Mouse (Mus musculus): Measurements from ENCODE around the gene Cd247.

DNA sequence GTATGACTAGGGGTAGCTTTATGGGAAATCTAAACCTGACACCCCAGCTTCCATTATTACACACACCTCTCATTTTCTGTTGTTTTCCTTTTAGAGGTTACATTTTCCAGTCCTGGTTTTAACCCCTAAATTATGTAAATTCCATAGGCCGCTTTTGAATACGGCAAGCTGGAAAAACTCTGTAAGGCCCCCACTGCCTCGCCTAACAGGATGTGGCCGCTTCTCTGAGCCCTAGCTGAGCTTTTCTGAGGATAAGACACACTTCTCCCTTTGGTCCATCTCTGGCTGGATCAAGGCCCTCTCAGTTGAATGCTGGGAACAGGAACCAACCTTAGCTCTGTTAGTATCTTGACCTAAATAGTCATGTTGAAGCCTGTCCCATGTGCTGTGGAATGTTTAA is 15.7 kb downstream of the Cd247 start:
- no peak for TF ChIP-seq CTCF (IDR thresholded peaks at IDR 0.05; ENCODE audit: low read depth)
- TF ChIP-seq EP300 (IDR thresholded peaks at IDR 0.05; ENCODE audit: low read depth): no peak

Measured in heart, postnatal 0 days (tissue).